Mouse (Mus musculus) thymus, adult 2 months (tissue): ENCODE data around the gene Crb3. TPM values are rescaled to one million over a fixed set of nuclear protein-coding genes. Genes with fewer than 3 reads are reported as not detected.

Source experiments
- DNase-seq: peaks from one replicate; pipeline ENCODE4 v3.0.0; 2021
- H3K27ac ChIP-seq: fragments of 200-500 bp; 2 replicates; pipeline ENCODE4 v1.5.1; 2012; ENCODE audit warnings: low read length, control low read depth; ENCODE audit not compliant: control insufficient read depth, insufficient read depth
- H3K27me3 ChIP-seq: fragments of 200-500 bp; 2 replicates; pipeline ENCODE4 v1.6.1; 2012; ENCODE audit warnings: mild to moderate bottlenecking, low read length, moderate library complexity, mixed read lengths; ENCODE audit not compliant: control insufficient read depth, insufficient read depth
- H3K36me3 ChIP-seq: fragments of 200-500 bp; 2 replicates; pipeline ENCODE4 v1.6.1; 2012; ENCODE audit warnings: mild to moderate bottlenecking, low read length, moderate library complexity; ENCODE audit not compliant: control insufficient read depth, insufficient read depth
- H3K4me1 ChIP-seq: fragments of 200-500 bp; replicated peaks from 2 replicates; pipeline ENCODE4 v1.6.1; 2012; ENCODE audit warnings: low read length; ENCODE audit not compliant: control insufficient read depth, insufficient read depth
- H3K4me3 ChIP-seq: fragments of 200-500 bp; 2 replicates; pipeline ENCODE4 v1.5.1; 2012; ENCODE audit warnings: mild to moderate bottlenecking, low read length, control low read depth, moderate library complexity; ENCODE audit not compliant: control insufficient read depth, insufficient read depth
- CTCF ChIP-seq: fragments of 200-500 bp; IDR thresholded peaks from 2 replicates; pipeline ENCODE4 v1.5.1; 2012; ENCODE audit warnings: mild to moderate bottlenecking, control low read depth, low read length, moderate library complexity, borderline replicate concordance; ENCODE audit not compliant: control insufficient read depth, poor library complexity, insufficient read depth; ENCODE audit errors: extremely low read depth
- POLR2A ChIP-seq: fragments of 200-500 bp; IDR thresholded peaks from 2 replicates; pipeline ENCODE4 v1.6.1; 2012; ENCODE audit warnings: mild to moderate bottlenecking, low read length, control low read depth, moderate library complexity; ENCODE audit not compliant: control insufficient read depth, poor library complexity, insufficient read depth; ENCODE audit errors: extremely low read depth
- WGBS: fragments of 180-500 bp; shearing (Covaris S2); methylation state at CpG from one replicate; pipeline ENCODE4 v1.1.7; 2018; 5-methylcytosine and 5-hydroxymethylcytosine counted together
- polyA plus RNA-seq: library from polyadenylated mRNA; depleted of rRNA; stranded (reverse); fragments of >200 nt; gene quantifications from 2 replicates; pipeline ENCODE4 v1.2.3, GENCODE M21; 2012; rRNA removed

Gene Crb3
- polyA plus RNA-seq, 1 experiment: 5.9 TPM

- no peaks in the 10 kb centered on the region for H3K27me3 ChIP-seq
- H3K36me3 ChIP-seq: no peaks in the 10 kb centered on the region
- no peak for DNase-seq
- peaks cover 14% of the 10 kb centered on the region for H3K4me1 ChIP-seq
- WGBS: 83% methylated on average over 5 of the region's 5 CpGs
- TF ChIP-seq POLR2A: no peak
- no peak for TF ChIP-seq CTCF
- H3K27ac ChIP-seq: no peak overlapping the region
- no peak overlapping the region for H3K4me3 ChIP-seq
Measured at GRCm38 (mm10) chr17:57108666-57109171, 49.8 kb downstream of the Crb3 start.

- no peaks in the 10 kb centered on the region for H3K36me3 ChIP-seq
- TF ChIP-seq POLR2A: no peak
- TF ChIP-seq CTCF: no peak
- no peak for DNase-seq
- no peak overlapping the region for H3K27ac ChIP-seq
- H3K4me3 ChIP-seq: no peak overlapping the region
- WGBS: 96% methylated on average over 1 of the region's 1 CpGs
- H3K27me3 ChIP-seq: no peaks in the 10 kb centered on the region
- peaks cover 5% of the 10 kb centered on the region for H3K4me1 ChIP-seq
Measured at GRCm38 (mm10) chr17:57110005-57110404, 51.1 kb downstream of the Crb3 start.

- Histone ChIP-seq H3K4me3 (no peak overlapping the region), H3K36me3 (no peaks in the 10 kb centered on the region), H3K27me3 (no peaks in the 10 kb centered on the region), H3K4me1 (no peaks in the 10 kb centered on the region), H3K27ac (no peak overlapping the region)
- no peak for DNase-seq
- WGBS: 77% methylated on average over 10 of the region's 10 CpGs
- no peak for TF ChIP-seq POLR2A
- no peak for TF ChIP-seq CTCF
Measured at GRCm38 (mm10) chr17:57112768-57113474, 54.0 kb downstream of the Crb3 start.

Other genes with a start within 250 kb of the Crb3 start
- gene Rfx2, start 228.1 kb upstream of the Crb3 start, polyA plus RNA-seq: 31.3 and 44.2 TPM in 2 replicates
- 0.11 TPM in 1 of 2 replicates, not detected in the other for gene Acsbg2, start 184.7 kb upstream of the Crb3 start, polyA plus RNA-seq
- 0.10 and 0.19 TPM in 2 replicates for gene 1700061G19Rik, start 183.6 kb upstream of the Crb3 start, polyA plus RNA-seq
- 134 and 135 TPM in 2 replicates for gene Mllt1, start 123.7 kb upstream of the Crb3 start, polyA plus RNA-seq
- gene Acer1, start 77.0 kb upstream of the Crb3 start, polyA plus RNA-seq: 0.14 and 0.32 TPM in 2 replicates
- gene Clpp, start 68.8 kb upstream of the Crb3 start, polyA plus RNA-seq: 131 and 144 TPM in 2 replicates
- 26.7 and 32.2 TPM in 2 replicates for gene Alkbh7, start 61.8 kb upstream of the Crb3 start, polyA plus RNA-seq
- gene Pspn, start 59.1 kb upstream of the Crb3 start, polyA plus RNA-seq: not detected in 2 replicates
- 40.8 and 42.9 TPM in 2 replicates for gene Gtf2f1, start 47.8 kb upstream of the Crb3 start, polyA plus RNA-seq
- gene Gm17949, start 47.6 kb upstream of the Crb3 start, polyA plus RNA-seq: 0.08 TPM in 1 of 2 replicates, not detected in the other
- 229 and 259 TPM in 2 replicates for gene Khsrp, start 27.6 kb upstream of the Crb3 start, polyA plus RNA-seq
- 0.22 and 0.38 TPM in 2 replicates for gene Slc25a41, start 17.5 kb upstream of the Crb3 start, polyA plus RNA-seq
- gene Slc25a23, start 758 bp downstream of the Crb3 start, polyA plus RNA-seq: 76.5 and 93.2 TPM in 2 replicates
- gene Dennd1c, start 19.4 kb downstream of the Crb3 start, polyA plus RNA-seq: 176 and 196 TPM in 2 replicates
- gene Tubb4a, start 28.7 kb downstream of the Crb3 start, polyA plus RNA-seq: 5.5 and 5.7 TPM in 2 replicates
- gene Tnfsf9, start 46.2 kb downstream of the Crb3 start, polyA plus RNA-seq: 10.2 and 12.3 TPM in 2 replicates
- gene Cd70, start 90.7 kb downstream of the Crb3 start, polyA plus RNA-seq: 10.5 and 11.0 TPM in 2 replicates
- 6.5 and 6.7 TPM in 2 replicates for gene Tnfsf14, start 135.1 kb downstream of the Crb3 start, polyA plus RNA-seq
- gene C3, start 169.0 kb downstream of the Crb3 start, polyA plus RNA-seq: 139 and 152 TPM in 2 replicates
- gene Gpr108, start 189.3 kb downstream of the Crb3 start, polyA plus RNA-seq: 62.4 and 63.9 TPM in 2 replicates
- 10.6 and 14.8 TPM in 2 replicates for gene Trip10, start 190.3 kb downstream of the Crb3 start, polyA plus RNA-seq
- gene Vav1, start 220.0 kb downstream of the Crb3 start, polyA plus RNA-seq: 131 and 137 TPM in 2 replicates